Mouse (Mus musculus) 416B (cell line): Measurements from ENCODE around the gene Slc25a39.
"Not testable (repeated sequence)": the region's sequence is repeated elsewhere in the genome, so short reads cannot be mapped to it uniquely, and the experiment has no call there.

Experiments used
- DNase-seq: peaks from one replicate; pipeline ENCODE4 v3.0.0; 2011; ENCODE audit warnings: low read depth

Gene Slc25a39

DNA sequence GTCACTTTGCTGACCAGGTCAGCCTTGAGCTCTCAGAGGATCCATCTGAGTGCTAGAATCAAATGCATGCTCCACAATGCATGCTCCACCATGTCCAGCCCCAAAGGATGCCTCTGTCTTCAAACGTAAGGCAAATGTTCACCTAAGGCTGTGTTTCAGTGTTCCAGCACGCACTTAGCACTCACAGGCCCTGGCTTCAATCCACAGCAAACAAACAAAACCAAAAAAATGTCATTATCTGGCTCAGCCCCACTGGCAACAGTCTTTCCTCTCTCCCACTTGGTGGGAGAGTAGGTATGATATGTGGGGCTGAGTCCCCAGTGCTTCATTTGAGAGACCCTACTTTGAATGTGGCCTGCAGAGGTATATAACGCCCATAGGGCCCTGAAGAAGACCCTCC is 3.3 kb upstream of the Slc25a39 start:
- DNase-seq, result no peak

DNA sequence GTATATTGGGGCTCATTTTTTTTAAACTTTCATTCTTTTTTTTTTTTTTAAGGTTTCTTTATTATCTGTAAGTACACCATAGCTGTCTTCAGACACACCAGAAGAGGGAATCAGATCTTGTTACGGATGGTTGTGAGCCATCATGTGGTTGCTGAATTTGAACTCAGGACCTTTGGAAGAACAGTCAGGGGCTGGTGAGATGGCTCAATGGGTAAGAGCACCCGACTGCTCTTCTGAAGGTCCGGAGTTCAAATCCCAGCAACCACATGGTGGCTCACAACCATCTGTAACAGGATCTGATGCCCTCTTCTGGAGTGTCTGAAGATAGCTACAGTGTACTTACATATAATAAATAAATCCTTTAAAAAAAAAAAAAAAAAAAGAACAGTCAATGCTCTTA is 2.6 kb upstream of the Slc25a39 start:
- DNase-seq, result not testable (repeated sequence)

DNA sequence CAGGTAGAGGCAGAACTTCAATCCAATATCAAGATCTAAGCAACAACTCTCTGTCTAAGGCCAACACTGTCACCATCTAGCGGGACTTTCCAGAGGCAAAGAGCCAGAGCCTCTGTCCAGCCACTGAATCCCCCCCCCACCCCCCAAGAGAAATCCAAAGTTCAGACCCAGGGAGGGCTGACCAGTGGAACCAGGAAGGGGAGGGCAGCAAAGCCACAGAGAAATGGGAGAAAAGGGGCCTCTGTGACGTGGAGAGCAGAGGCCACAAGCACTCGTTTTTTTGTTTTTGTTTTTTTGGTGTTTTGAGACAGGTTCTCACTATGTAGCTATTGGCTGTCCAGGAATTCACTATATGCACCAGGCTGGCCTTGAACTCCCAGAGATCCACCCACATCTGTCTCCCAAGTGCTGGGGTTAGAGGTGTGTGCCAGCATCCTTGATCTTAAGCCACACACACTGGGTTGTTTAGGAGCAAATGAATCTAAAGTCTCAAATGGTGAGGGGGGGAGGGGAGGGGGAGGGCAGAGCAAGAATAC is 2.1 kb upstream of the Slc25a39 start:
- DNase-seq, result no peak

DNA sequence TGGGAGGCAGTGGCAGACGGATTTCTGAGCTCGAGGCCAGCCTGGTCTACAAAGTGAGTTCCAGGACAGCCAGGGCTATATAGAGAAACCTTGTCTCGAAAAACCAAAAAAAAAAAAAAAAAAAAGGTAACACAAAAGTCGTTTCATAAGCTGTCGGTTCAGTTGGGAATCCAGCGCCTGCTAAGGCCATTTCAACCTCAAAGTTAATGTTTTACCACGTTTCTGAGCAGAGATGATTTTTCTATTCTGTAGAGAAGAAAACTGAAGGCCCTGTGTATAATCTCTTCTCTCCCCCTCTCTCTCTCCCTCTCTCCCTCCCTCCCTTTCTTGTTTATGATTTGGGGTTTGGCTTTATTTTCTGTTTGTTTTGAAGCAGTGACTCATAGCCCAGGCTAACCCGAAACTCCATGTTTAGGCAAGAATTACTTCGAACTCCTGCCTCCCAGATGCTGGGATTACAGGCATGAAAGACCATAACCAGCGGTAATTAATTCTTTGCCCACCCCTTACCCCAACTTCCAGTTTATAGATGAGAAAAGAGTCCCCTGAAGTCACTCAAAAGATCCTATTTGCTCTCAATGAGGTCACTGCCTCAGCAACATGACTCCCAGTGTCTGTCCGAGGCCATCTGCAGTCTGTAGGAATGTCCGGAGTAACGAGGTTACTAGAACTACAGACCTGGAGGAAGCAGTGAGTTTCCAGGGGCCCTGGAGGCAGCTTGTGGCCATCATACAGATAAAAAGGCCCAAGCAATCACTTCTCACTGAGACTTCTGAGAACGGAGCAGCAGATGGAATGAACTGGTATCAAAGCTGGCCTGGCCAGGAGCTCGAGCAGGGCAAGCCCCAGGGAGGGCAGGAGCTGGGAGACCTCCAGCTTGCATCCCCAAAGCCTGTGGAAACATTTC is 1.4 kb upstream of the Slc25a39 start:
- DNase-seq, result peak; percentile 44

DNA sequence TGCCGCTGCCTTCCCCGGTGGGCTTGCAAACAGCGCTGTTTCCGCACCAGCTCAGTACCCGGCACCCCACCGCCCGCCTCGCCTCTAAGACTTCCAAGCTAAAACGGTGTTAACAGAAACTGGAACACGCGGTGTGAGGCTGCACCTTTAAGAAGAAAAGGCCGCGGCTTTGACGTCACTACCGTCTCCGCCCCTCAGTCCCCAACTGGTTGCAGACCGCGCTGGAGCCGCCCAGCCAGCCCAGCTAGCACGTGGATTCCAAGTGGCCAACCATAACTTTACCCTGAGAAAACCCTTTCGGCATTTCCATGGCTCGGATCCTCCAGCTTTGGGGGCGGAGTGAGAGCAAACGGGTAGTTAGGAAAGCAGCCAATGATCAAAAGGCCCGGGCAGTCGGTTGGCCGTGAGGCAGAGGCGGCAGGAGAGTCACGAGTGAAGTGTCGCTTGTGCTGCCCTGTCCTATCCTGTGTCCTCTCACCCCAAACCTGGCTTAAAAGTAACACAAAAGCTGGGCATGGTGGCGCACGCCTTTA is 664 bp upstream of the Slc25a39 start:
- DNase-seq, result peak; percentile 100

DNA sequence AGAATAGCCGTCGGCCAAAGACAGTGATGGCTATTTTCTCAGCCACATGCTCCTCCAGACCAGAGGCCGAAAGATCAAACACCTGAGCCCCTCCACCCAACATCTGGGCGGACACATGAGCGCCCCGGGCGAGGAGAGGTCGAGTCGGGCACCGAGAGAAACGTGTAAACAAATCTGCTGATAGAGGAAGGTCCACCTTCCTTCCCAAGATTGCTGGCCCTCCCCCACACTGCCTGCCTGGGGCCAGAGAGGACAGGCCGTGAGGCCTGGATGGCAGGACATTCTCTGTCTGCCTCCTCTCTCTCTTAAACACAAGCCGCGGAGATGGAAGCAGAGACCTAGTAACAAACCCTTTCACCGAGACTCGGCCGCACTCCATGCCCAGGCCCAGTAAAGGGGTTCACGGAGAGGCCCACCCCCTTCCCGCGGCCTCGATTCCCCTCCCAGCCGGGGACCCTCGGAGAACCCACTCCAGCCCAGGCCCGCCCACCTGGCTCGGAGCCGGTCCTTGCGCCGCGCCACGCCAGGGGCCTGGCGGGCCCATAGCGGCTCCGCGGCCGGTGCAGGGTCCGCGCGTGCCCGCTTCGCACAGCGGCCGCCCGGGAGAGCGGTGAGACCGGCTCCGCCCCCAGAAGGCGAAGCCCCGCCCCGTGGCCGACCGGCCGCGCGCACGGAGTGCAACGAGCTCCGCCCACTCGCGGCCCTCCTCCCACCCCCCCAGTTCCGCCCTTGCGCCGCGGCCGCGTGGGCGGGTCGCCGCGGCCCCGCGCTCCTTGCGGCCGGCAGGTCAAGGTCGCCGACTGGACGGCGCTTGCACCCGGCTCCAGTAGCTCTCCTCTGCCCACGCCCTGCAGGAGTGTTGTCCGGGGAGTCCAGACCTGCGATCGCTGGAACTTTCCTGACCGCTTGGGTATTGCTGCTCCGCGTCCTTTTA is 579 bp downstream of the Slc25a39 start:
- peak; percentile 90 for DNase-seq

DNA sequence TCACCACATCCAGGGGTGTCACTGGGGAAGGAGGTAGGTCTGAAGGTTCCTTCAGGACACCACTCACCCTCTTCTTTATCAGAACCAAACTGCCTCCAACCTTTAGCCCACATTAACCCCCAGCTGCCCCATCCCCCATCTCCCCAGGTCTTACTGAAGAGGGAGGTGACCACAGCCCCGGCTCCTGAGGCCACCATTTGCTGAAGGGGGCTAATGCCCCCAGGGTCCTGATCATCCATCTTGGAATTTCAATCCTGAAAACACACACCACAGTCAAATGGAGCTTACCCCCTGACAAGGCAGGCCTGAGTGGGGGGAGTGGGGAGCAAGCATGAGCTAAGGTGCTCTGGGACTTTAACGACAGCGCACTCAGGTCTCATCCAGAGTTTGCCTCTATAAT is 1.3 kb downstream of the Slc25a39 start:
- DNase-seq, result no peak

DNA sequence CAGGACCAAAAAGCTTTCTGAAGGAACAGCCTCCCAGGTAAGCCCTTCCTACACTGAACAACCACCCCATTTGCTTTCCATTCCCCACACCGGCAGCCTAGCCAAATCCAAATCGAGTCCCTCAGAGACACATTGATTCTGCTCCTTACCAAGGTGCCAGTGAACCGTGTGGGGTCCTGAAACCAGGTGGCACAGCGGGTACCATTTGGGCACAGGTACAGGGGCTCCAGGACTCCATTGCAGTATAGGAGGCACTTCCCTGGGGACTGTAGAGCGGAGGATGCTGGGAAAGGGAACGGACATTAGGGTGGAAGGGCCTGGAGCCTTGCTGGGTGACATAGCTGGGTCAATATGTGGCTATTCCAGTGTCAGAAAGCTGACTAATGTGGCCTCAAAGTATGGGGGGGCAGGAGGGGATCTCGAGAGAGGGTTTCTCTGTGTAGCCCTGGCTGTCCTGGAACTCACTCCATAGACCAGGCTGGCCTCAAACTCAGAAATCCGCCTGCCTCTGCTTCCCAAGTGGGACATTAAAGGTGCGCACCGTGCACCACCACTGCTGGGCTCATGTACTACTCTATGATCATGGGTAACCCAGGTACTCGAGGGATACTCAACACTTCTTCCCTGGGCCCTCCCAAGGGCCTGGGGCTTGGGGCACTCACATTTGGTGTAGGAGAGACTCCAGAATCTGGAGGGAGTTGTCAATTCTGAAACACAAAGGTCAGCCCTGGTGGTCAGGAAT is 2.0 kb downstream of the Slc25a39 start:
- no peak for DNase-seq

DNA sequence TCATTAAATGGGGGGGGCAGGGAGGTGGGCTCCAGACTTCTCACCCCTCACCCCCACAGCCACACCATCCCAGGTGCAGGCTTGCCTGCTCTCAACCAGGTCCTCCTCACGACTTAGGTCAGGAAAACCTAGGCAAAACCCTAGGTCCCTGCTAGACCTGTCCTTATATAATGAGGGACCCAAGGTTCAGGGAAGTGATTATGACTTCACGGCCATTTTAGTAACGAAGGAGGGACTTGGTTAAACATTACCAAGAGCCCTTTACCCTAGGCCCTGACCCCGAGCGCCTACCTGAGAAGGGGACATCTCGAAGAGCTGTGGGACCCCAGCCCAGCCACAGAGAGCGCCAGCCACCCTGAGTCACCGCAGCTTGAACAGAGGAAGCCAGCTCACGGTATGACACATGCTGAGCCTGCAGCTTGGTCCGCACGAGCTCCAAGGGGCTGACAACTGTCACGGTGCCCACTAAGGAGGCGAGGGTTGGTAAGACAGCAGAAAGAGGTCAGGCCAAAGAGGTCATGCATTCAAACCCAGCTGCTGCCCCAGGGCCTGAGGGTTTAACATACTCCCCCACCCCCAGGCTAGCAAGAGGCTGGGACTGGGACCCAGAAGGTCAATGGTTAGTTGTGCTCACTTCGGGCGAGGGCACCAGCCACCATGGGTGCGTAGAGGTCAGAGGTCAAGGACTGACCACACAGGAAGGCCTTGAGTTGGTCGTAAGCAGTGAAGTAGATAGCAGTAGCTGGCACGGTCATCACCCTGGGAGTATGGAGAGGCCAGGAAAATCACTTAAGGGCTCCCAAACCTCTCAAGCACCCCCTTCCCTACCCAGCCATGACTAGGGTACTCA is 3.4 kb downstream of the Slc25a39 start:
- DNase-seq, result no peak

DNA sequence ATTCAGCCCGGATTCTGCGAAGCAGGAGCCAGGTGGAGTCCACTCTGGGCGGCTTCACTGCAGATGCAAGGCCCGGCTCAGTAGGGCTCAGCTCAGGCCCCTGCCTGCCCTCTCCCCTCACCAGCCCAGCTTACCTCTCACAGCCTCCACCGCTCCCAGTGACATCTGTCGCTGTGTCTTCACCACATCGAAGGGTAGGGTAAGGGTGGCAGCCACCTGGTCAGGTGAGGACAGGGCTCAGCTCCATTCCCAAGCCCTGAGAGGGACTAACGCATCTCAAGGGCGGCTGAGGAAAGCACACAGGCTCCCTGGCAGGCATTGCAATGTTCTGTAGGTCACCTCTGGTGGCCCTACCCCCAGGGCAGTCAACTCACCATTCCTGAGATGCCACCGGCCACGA is 4.1 kb downstream of the Slc25a39 start:
- no peak for DNase-seq

DNA sequence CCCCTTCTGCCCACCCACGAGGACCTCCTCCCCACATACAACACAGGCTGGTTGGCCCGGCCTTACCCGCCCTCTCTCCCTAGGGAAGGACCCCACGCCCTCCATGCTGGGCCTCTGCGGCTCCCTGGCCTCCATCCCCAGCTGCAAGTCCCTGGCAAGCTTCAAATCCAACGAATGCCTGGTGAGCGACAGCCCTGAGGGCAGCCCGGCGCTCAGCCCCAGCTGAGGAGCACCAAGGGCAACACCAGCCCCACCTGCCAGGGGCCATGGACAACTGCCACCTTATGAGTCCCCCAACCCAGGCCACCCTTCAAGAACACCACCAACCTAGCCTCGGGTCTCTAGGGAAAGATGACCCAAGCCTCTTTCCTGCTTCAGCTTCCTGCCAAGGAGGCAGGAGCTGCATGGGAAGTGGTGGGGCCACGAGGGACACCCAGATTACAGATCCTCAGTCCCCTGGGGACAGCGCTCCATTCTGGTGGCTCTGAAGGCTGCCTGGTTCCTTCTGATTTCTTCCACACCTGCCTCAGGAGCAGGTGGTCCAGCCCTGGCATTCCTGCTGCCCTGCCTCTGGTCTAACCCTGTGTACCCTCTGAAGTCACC is 5.7 kb downstream of the Slc25a39 start:
- no peak for DNase-seq

DNA sequence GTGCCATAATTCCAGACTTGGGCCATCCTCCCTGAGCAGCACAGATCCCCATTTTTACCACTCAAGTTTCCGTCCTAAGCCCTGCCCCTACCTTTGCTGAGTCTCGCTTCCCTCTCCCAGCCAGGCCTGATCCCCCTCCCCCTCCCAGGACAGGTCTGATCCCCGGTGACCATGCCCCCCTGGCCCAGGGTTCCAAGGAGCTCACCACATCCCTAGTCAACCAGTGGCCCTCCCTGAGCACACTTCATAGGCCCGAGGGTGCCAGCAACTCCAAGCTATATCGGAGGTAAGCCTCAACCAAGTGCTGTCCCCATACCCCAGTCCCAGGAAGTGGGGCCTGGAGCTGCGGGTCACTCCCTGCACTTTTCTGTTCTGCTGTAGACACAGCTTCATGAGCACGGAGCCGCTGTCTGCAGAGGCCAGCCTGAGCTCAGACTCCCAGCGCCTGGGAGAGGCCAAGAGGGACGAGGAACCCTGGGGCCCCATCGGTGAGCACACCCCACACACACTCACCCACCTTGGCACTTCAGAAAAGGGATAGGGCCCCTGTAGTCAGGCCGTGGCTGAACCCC is 7.1 kb downstream of the Slc25a39 start:
- DNase-seq, result no peak

DNA sequence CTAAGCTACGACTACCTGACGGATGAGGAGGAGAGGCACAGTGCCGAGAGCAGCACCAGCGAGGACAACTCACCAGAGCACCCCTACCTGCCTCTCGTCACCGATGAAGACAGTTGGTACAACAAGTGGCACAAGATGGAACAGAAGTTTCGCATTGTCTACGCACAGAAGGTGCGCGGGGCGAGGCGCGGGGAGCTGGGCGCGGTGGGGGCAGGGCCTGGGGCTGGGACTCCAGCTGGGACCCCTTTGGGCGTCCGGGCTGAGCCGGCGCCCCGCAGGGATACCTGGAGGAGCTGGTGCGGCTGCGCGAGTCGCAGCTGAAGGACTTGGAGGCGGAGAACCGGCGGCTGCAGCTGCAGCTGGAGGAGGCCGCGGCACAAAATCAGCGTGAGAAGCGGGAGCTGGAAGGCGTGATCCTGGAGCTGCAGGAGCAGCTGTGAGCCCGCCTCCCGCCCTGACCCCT is 8.1 kb downstream of the Slc25a39 start:
- DNase-seq, result no peak

DNA sequence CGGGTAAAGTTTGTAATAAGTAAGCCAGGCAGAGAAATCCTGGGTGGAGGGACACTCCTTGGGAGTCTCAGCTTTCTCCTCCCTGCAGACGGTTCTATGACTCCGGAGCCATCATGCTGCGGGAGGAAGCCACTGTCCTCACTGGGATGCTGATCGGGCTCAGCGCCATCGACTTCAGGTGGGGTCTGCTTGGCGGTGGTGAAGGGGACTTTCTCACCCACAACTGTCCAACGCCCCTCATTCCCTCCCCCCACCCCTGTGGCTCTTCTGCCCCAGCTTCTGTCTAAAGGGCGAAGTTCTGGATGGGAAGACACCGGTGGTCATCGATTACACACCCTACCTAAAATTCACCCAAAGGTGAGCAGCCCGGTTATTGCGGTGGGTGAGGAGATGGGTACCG is 8.6 kb downstream of the Slc25a39 start:
- no peak for DNase-seq

DNA sequence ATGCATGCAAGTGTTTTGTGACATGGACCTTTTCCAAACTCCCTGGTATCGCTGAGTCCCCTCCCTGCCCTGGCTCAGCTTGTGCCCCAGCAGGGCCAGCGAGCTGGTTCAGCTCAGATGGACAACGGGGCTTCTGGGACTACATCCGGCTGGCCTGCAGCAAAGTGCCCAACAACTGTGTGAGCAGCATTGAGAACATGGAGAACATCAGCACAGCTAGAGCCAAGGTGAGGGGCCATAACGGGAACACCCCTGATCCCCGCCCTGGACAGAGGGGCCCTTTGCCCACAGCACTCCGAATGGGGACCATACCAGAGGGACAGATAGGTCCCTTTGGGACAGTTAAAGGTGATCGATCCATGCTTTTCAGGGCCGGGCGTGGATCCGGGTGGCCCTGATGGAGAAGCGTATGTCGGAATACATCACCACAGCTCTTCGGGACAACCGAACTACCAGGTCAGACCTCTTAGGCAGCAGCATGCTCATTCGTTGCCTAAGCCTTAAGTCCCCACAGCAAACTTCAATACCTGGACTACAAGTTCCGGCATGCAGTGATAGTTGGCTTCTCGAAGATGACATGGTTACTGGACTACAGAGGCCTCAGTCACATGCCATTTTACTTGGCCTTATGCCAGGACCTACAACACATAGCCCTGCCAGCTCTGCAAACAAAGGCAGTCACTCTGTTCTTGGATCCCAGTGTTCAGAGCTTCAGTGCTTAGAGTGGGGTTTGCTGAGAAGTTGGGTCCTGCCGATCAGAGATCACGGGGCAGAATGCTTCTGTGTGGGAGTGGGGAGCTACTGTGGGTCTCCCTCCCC is 9.5 kb downstream of the Slc25a39 start:
- peak; percentile 51 for DNase-seq

DNA sequence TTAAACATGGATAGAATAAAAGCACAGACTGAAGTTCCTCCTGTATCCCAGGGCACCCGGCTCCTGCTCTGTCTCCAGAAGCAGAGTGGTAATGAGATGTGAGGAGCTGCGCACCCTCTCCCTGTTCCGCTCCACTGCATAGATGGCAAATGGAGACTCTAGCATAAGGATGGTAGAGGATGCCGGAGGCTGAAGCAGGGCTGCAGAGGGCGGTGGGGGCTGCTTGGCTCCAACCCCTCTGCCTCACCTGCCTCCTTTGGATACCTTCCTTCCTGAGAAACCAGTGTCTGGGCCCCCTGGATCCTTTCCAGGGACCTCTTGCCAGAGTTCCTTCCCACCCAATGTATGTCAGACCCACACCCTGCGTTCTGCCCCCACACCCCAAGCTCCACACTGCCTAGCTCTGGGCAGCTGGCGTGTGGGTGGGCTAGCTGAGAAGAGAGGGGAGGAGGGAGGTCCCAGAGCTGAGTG is 11.0 kb downstream of the Slc25a39 start:
- DNase-seq, result no peak

DNA sequence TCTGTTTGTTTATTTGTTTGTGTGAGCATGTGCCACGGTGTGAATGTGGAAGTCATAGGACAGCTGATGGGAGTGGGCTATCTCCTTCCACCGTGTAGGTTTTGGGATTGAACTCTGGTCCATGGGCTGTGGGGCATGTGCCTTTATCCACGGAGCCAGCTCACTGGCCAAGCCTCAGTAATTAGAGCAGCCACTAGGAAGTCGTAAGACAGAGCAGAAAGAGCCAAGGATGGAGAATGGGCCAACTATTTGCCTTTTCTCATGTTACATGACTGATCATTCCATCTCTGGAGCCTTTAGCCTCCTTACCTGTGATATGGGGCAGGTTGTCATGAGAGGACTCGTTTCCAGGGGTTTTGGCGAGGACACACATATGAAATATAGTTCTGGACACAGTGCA is 11.5 kb downstream of the Slc25a39 start:
- no peak for DNase-seq

DNA sequence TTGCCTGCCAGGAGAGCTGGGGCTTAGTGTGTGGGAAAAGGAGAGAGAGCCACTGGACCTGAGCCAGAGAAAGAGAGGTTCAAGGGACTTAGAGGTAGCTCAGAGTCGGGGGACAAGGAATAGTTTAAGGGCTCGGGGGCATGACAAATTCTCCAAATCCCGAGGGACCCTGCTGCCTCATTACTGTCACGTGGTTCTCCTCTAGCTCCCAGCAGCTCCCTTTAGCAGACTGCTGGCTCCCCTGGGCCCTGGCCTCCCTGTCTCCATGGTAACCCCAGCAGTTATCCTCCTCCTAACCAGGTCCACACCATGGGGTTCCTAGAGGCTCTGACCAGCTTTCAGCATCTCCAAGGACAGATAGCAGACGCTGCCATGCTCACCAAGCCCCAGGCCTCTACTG is 12.5 kb downstream of the Slc25a39 start:
- DNase-seq, result no peak
